In the genomic region with DNA sequence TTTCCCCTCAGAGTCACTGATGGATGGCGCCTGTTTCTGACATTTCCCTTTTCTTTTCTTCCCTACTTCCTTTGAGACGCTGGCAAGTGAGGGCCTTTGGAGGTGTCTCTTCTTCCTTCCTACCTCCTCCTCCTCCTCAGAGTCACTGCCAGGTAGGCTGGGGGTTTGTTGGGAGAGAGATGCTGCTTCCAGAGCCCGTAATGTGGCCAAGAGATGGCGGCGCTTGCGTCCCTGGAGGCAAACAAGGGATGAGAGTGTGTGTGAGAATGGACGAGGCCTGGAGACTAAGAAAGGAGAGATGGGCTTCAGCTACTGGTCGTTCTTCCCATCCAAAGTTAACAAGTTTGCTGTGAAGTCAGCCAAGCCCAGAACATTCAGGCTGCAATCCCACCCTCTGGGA, we compare ENCODE assay signal across 10 mouse cellular contexts. TPM values are rescaled to one million over a fixed set of nuclear protein-coding genes. Genes with fewer than 3 reads are reported as not detected.
DNase-seq lines count a peak whose midpoint lies in the region; ATAC-seq and TF ChIP-seq lines count a peak whose summit lies in the region.
"Had no signal": no experiment of that assay in that cellular context is flagged by ENCODE, and none has a peak within 500 bp of the region (broad histone marks: within the 10 kb centered on the region; RNA-seq: fewer than 3 reads in every experiment).

No protein-coding gene starts in this region.

- H3K9ac ChIP-seq in kidney, embryonic 16.5 days (replicated peaks; ENCODE audit: low read length), result peak overlapping the region; percentile 22
- H3K9ac ChIP-seq in MEL (ENCODE audit: control insufficient read depth, low read depth, low read length, poor library complexity, severe bottlenecking), result peak overlapping the region; percentile 96
- no peak overlapping the region for H3K9ac ChIP-seq in liver, embryonic 14.5 days (replicated peaks)

- peak; percentile 3 for DNase-seq in gastrocnemius, postnatal 10 days
- no peak for DNase-seq in gastrocnemius, adult 18-20 months (ENCODE audit: low spot score)
- DNase-seq in kidney, postnatal 14 days, result no peak
- no peak for DNase-seq in MEL (ENCODE audit: low read depth, low spot score)
- no peak for DNase-seq in liver, embryonic 14.5 days (ENCODE audit: low read depth in 3 of 3, low spot score in 3 of 3)
- no peak for DNase-seq in adrenal gland, postnatal 4 days (ENCODE audit: low spot score in 2 of 2)
- DNase-seq in thymus, postnatal 14 days, result no peak
- DNase-seq: gastrocnemius, postnatal 36 days had no signal

- peaks cover 41% of the 10 kb centered on the region for H3K36me3 ChIP-seq in kidney, embryonic 16.5 days (ENCODE audit: insufficient read depth, low read length)
- peaks cover 8 to 21% of the 10 kb centered on the region in 2 experiments for H3K36me3 ChIP-seq in MEL (ENCODE audit: control insufficient read depth in 1 of 2, insufficient read depth in 2 of 2, low read length in 2 of 2)
- peaks cover 24% of the 10 kb centered on the region for H3K36me3 ChIP-seq in liver, embryonic 14.5 days (replicated peaks; ENCODE audit: control insufficient read depth, insufficient read depth, low read depth)

- no peak for TF ChIP-seq CTCF in MEL (IDR thresholded peaks at IDR 0.05 in 2 of 3, conservative IDR thresholded peaks at IDR 0.05 in 1 of 3; ENCODE audit: control insufficient read depth in 1 of 3, insufficient read depth in 1 of 3, low read depth in 2 of 3, low read length in 3 of 3, poor library complexity in 1 of 3, severe bottlenecking in 1 of 3)
- TF ChIP-seq CTCF in liver, embryonic 14.5 days (IDR thresholded peaks at IDR 0.05; ENCODE audit: low read depth), result no peak

- peaks cover 33% of the 10 kb centered on the region for H3K4me1 ChIP-seq in kidney, embryonic 16.5 days (ENCODE audit: insufficient read depth, low read length)
- peaks cover 14 to 18% of the 10 kb centered on the region in 2 experiments for H3K4me1 ChIP-seq in MEL (ENCODE audit: control insufficient read depth in 1 of 2, insufficient read depth in 2 of 2, low read length in 2 of 2)
- peaks cover 22 to 28% of the 10 kb centered on the region in 2 experiments for H3K4me1 ChIP-seq in liver, embryonic 14.5 days (replicated peaks; ENCODE audit: control insufficient read depth in 2 of 2, insufficient read depth in 2 of 2, low read length in 1 of 2)

- ATAC-seq in kidney, embryonic 16.5 days (ENCODE audit: low FRiP score, low TSS enrichment), result no peak
- no peak for ATAC-seq in liver, embryonic 14.5 days (ENCODE audit: insufficient read depth)

- no peak for TF ChIP-seq POLR2A in MEL (IDR thresholded peaks at IDR 0.05; ENCODE audit: control insufficient read depth in 1 of 2, insufficient read depth in 1 of 2, low read depth in 1 of 2, low read length in 2 of 2, poor library complexity in 1 of 2)

- no peak overlapping the region for H3K27ac ChIP-seq in kidney, embryonic 16.5 days (ENCODE audit: low read length)
- H3K27ac ChIP-seq in MEL (ENCODE audit: control insufficient read depth, low read depth, low read length), result no peak overlapping the region
- H3K27ac ChIP-seq in liver, embryonic 14.5 days, result no peak overlapping the region

- no peaks in the 10 kb centered on the region for H3K9me3 ChIP-seq in kidney, embryonic 16.5 days (ENCODE audit: low read length)
- H3K9me3 ChIP-seq in MEL (replicated peaks; ENCODE audit: insufficient read depth, low read length), result no peaks in the 10 kb centered on the region
- no peaks in the 10 kb centered on the region for H3K9me3 ChIP-seq in liver, embryonic 14.5 days (ENCODE audit: control insufficient read depth, low read length)

- H3K4me3 ChIP-seq in kidney, embryonic 16.5 days (ENCODE audit: low read length), result peak overlapping the region; percentile 72; the same call in 1 of the 2 replicates
- no peak overlapping the region; a peak in 1 of 4 replicates for H3K4me3 ChIP-seq in MEL (ENCODE audit: control insufficient read depth in 1 of 2, insufficient read depth in 1 of 2, low read depth in 2 of 2, low read length in 2 of 2)
- 0 out of 4 replicates have a peak overlapping the region, but pooled peaks of 1 of the 2 experiments have one; percentile 2 for H3K4me3 ChIP-seq in liver, embryonic 14.5 days (ENCODE audit: insufficient read depth in 1 of 2, low read depth in 2 of 2, low read length in 2 of 2)

- TF ChIP-seq EP300 in MEL (IDR thresholded peaks at IDR 0.05; ENCODE audit: low read depth in 1 of 2, low read length in 2 of 2), result no peak
- TF ChIP-seq EP300 in liver, embryonic 14.5 days (IDR thresholded peaks at IDR 0.05; ENCODE audit: low read depth), result no peak

- no peak for TF ChIP-seq RAD21 in MEL (IDR thresholded peaks at IDR 0.05; ENCODE audit: low read depth, low read length)

- WGBS in kidney, embryonic 16.5 days, result 80% methylated on average over 8 of the region's 8 CpGs
- WGBS in liver, embryonic 14.5 days (ENCODE audit: insufficient replicate concordance), result 79% methylated on average over 8 of the region's 8 CpGs

- no peaks in the 10 kb centered on the region for H3K27me3 ChIP-seq in kidney, embryonic 16.5 days (ENCODE audit: insufficient read depth, low read length)
- H3K27me3 ChIP-seq in MEL (ENCODE audit: control insufficient read depth in 1 of 2, insufficient read depth in 2 of 2, low read length in 2 of 2), result no peaks in the 10 kb centered on the region
- no peaks in the 10 kb centered on the region for H3K27me3 ChIP-seq in liver, embryonic 14.5 days (ENCODE audit: control insufficient read depth, insufficient read depth, low read length)

- peaks cover 37% of the 10 kb centered on the region for H3K79me2 ChIP-seq in MEL (ENCODE audit: control insufficient read depth, insufficient read depth, low read length, poor library complexity)

- peak overlapping the region; percentile 79 for H3K4me2 ChIP-seq in kidney, embryonic 16.5 days (replicated peaks; ENCODE audit: low read depth, low read length)
- H3K4me2 ChIP-seq in liver, embryonic 14.5 days (ENCODE audit: low read depth), result peak overlapping the region; percentile 81; the same call in 1 of the 2 replicates

TF ChIP-seq in MEL, 35 proteins besides CTCF, POLR2A, EP300 and RAD21 (continues in another document):
- TF ChIP-seq CHD2 (IDR thresholded peaks at IDR 0.05; ENCODE audit: low read length) (no peak), UBTF (IDR thresholded peaks at IDR 0.05; ENCODE audit: borderline replicate concordance, insufficient read depth, low read depth, low read length) (no peak)

RNA-seq across cellular contexts. Expression of gene Ilk, which starts 1.6 kb away (rescaled TPM):
- total RNA-seq in gastrocnemius, postnatal 10 days (2021), result 100 to 1,000 TPM; 107 to 128 TPM
- 10 to 100 TPM; 38.4 to 44.4 TPM for total RNA-seq in gastrocnemius, adult 18-20 months (2021)
- polyA plus RNA-seq in kidney, embryonic 16.5 days (2015; fragmentation: Nextera tagmentation; extraction: Ambion mirVana), result 377 and 439 TPM in 2 replicates
- 48.3 and 49.6 TPM in 2 replicates for total RNA-seq in MEL (2012; rRNA removed)
- polyA plus RNA-seq in MEL (2012; ENCODE audit: insufficient read depth in 1 of 2, insufficient read length in 2 of 2, low read depth in 1 of 2, low replicate concordance in 2 of 2, missing spikeins in 1 of 2), result 10 to 100 TPM in 1 of 2 experiments, not detected in 1; 76.9 TPM
- polyA plus RNA-seq in liver, embryonic 14.5 days (2012; rRNA removed), result 56.7 and 71.1 TPM in 2 replicates
- polyA plus RNA-seq in liver, embryonic 14.5 days (2014; fragmentation: Nextera tagmentation; extraction: Ambion mirVana), result 110 and 118 TPM in 2 replicates
- 100 to 1,000 TPM; 145 to 148 TPM for total RNA-seq in adrenal gland, postnatal 4 days (2021)

RNA-seq across cellular contexts. Expression of gene Rrp8, which starts 2.4 kb away (rescaled TPM):
- 10 to 100 TPM in 1 of 2 experiments, 1 to 10 TPM in 1; 9.9 to 13.4 TPM for total RNA-seq in gastrocnemius, postnatal 10 days (2021)
- total RNA-seq in gastrocnemius, adult 18-20 months (2021), result 10 to 100 TPM in 1 of 2 experiments, 1 to 10 TPM in 1; 10.0 to 10.5 TPM
- 42.9 TPM in 2 replicates for polyA plus RNA-seq in kidney, embryonic 16.5 days (2015; fragmentation: Nextera tagmentation; extraction: Ambion mirVana)
- total RNA-seq in MEL (2012; rRNA removed), result 43.7 and 54.2 TPM in 2 replicates
- 10 to 100 TPM in 1 of 2 experiments, not detected in 1; 66.9 TPM for polyA plus RNA-seq in MEL (2012; ENCODE audit: insufficient read depth in 1 of 2, insufficient read length in 2 of 2, low read depth in 1 of 2, low replicate concordance in 2 of 2, missing spikeins in 1 of 2)
- 6.5 and 7.0 TPM in 2 replicates for polyA plus RNA-seq in liver, embryonic 14.5 days (2012; rRNA removed)
- polyA plus RNA-seq in liver, embryonic 14.5 days (2014; fragmentation: Nextera tagmentation; extraction: Ambion mirVana), result 9.2 and 13.6 TPM in 2 replicates
- 10 to 100 TPM; 21.0 to 21.2 TPM for total RNA-seq in adrenal gland, postnatal 4 days (2021)

RNA-seq across cellular contexts. Expression of gene Taf10, which starts 9.3 kb away (rescaled TPM):
- total RNA-seq in gastrocnemius, postnatal 10 days (2021), result 10 to 100 TPM; 79.2 to 81.7 TPM
- 10 to 100 TPM; 89.8 to 98.3 TPM for total RNA-seq in gastrocnemius, adult 18-20 months (2021)
- 107 and 121 TPM in 2 replicates for polyA plus RNA-seq in kidney, embryonic 16.5 days (2015; fragmentation: Nextera tagmentation; extraction: Ambion mirVana)
- total RNA-seq in MEL (2012; rRNA removed), result 233 and 253 TPM in 2 replicates
- polyA plus RNA-seq in MEL (2012; ENCODE audit: insufficient read depth in 1 of 2, insufficient read length in 2 of 2, low read depth in 1 of 2, low replicate concordance in 2 of 2, missing spikeins in 1 of 2), result 100 to 1,000 TPM in 1 of 2 experiments, not detected in 1; 350 TPM
- polyA plus RNA-seq in liver, embryonic 14.5 days (2012; rRNA removed), result 149 and 197 TPM in 2 replicates
- polyA plus RNA-seq in liver, embryonic 14.5 days (2014; fragmentation: Nextera tagmentation; extraction: Ambion mirVana), result 163 and 167 TPM in 2 replicates
- total RNA-seq in adrenal gland, postnatal 4 days (2021), result 100 to 1,000 TPM; 161 to 175 TPM

RNA-seq across cellular contexts. Expression of gene Tpp1, which starts 17.2 kb away (rescaled TPM):
- 10 to 100 TPM; 29.5 to 30.0 TPM for total RNA-seq in gastrocnemius, postnatal 10 days (2021)
- 10 to 100 TPM; 41.7 to 52.2 TPM for total RNA-seq in gastrocnemius, adult 18-20 months (2021)
- polyA plus RNA-seq in kidney, embryonic 16.5 days (2015; fragmentation: Nextera tagmentation; extraction: Ambion mirVana), result 120 and 123 TPM in 2 replicates
- 17.5 and 17.6 TPM in 2 replicates for total RNA-seq in MEL (2012; rRNA removed)
- 10 to 100 TPM in 1 of 2 experiments, not detected in 1; 45.4 TPM for polyA plus RNA-seq in MEL (2012; ENCODE audit: insufficient read depth in 1 of 2, insufficient read length in 2 of 2, low read depth in 1 of 2, low replicate concordance in 2 of 2, missing spikeins in 1 of 2)
- polyA plus RNA-seq in liver, embryonic 14.5 days (2012; rRNA removed), result 34.1 and 41.9 TPM in 2 replicates
- 55.2 and 60.7 TPM in 2 replicates for polyA plus RNA-seq in liver, embryonic 14.5 days (2014; fragmentation: Nextera tagmentation; extraction: Ambion mirVana)
- total RNA-seq in adrenal gland, postnatal 4 days (2021), result 10 to 100 TPM; 85.0 to 95.7 TPM

RNA-seq across cellular contexts. Expression of gene Dchs1, which starts 52.6 kb away (rescaled TPM):
- total RNA-seq in gastrocnemius, postnatal 10 days (2021), result 10 to 100 TPM; 17.9 to 27.1 TPM
- 1 to 10 TPM; 2.1 to 3.7 TPM for total RNA-seq in gastrocnemius, adult 18-20 months (2021)
- polyA plus RNA-seq in kidney, embryonic 16.5 days (2015; fragmentation: Nextera tagmentation; extraction: Ambion mirVana), result 10.4 and 10.5 TPM in 2 replicates
- total RNA-seq in MEL (2012; rRNA removed), result 0.03 and 0.08 TPM in 2 replicates
- polyA plus RNA-seq in MEL (2012; ENCODE audit: insufficient read depth in 1 of 2, insufficient read length in 2 of 2, low read depth in 1 of 2, low replicate concordance in 2 of 2, missing spikeins in 1 of 2), result under 1 TPM in 1 of 2 experiments, not detected in 1; 0.11 TPM
- 0.57 and 0.71 TPM in 2 replicates for polyA plus RNA-seq in liver, embryonic 14.5 days (2012; rRNA removed)
- 0.48 and 0.62 TPM in 2 replicates for polyA plus RNA-seq in liver, embryonic 14.5 days (2014; fragmentation: Nextera tagmentation; extraction: Ambion mirVana)
- total RNA-seq in adrenal gland, postnatal 4 days (2021), result 10 to 100 TPM; 23.7 to 29.4 TPM
- total RNA-seq: monocyte, adult 5-6 weeks had no signal
